20 mouse cellular contexts compared by ENCODE assay signal in the genomic region with DNA sequence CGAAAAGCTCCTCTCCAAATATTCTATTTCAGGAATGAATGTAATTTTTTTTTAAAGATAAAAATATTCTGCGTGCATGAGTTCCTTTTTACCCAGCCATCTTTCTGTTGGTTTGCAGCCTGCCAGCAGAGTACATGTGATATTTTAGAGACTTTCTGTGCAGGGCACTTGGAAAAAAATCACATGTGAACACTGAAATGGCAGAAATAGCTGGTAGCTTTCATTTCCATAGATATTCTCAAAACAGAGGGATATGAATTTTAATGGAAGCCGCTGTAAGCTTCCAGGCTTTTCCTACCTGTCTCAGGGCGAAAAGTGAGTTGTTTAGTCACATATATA.
"Had no signal": no experiment of that assay in that cellular context is flagged by ENCODE, and none has a peak within 500 bp of the region (broad histone marks: within the 10 kb centered on the region; RNA-seq: fewer than 3 reads in every experiment).

No protein-coding gene starts in this region.

- H3K4me1 ChIP-seq: liver, embryonic 12.5 days; liver, embryonic 15.5 days had no signal

- H3K27ac ChIP-seq: kidney, embryonic 15.5 days; limb, embryonic 10.5 days; limb, embryonic 13.5 days; liver, embryonic 12.5 days; liver, embryonic 15.5 days; lung, embryonic 15.5 days; stomach, postnatal 0 days had no signal

- DNase-seq: kidney, adult 8-10 months; kidney, postnatal 10 days; kidney, postnatal 36 days; liver; lung, adult 18-20 months; lung, postnatal 10 days; lung, postnatal 36 days; midbrain, embryonic 14.5 days; thymus, adult 2 months; thymus, postnatal 14 days; thymus, postnatal 4 days had no signal

- H3K36me3 ChIP-seq: limb, embryonic 10.5 days; liver, embryonic 12.5 days had no signal

- H3K9me3 ChIP-seq: kidney, embryonic 15.5 days; limb, embryonic 10.5 days; limb, embryonic 13.5 days; liver, embryonic 12.5 days; liver, embryonic 15.5 days; lung, embryonic 15.5 days had no signal

- H3K4me2 ChIP-seq: kidney, embryonic 15.5 days; limb, embryonic 13.5 days; liver, embryonic 12.5 days; liver, embryonic 15.5 days; lung, embryonic 15.5 days; midbrain, embryonic 11.5 days had no signal

- ATAC-seq: liver, embryonic 12.5 days had no signal

- H3K9ac ChIP-seq: kidney, embryonic 15.5 days; limb, embryonic 13.5 days; liver, embryonic 12.5 days; liver, embryonic 15.5 days; lung, embryonic 15.5 days had no signal

- H3K4me3 ChIP-seq: kidney, embryonic 15.5 days; limb, embryonic 10.5 days; limb, embryonic 13.5 days; liver, embryonic 12.5 days; liver, embryonic 15.5 days; lung, embryonic 15.5 days had no signal

- H3K27me3 ChIP-seq: kidney, embryonic 15.5 days; limb, embryonic 13.5 days; liver, embryonic 12.5 days; liver, embryonic 15.5 days; lung, embryonic 15.5 days; megakaryocyte, embryonic 14.5 days had no signal
